Mouse (Mus musculus) layer of hippocampus, adult 9-10 months (tissue): ENCODE measurements at regions not wholly inside any gene's neighbourhood (a gene's known extent, or its start where the extent isn't known, plus 50 kb on each side); places are given as distances from the start of the nearest gene placed in this dataset.
A peak's percentile ranks its signal among the peaks of the same experiment; 100 is the strongest.
"Not testable (repeated sequence)": the region's sequence is repeated elsewhere in the genome, so short reads cannot be mapped to it uniquely, and the experiment has no call there.

Experiments used
- DNase-seq: peaks from one replicate; pipeline ENCODE4 v3.0.0; 2022; ENCODE audit warnings: low spot score

GRCm38 (mm10) chr4:89753484-89753883, 74.2 kb downstream of the Dmrta1 start:
- no peak for DNase-seq

- no peak for DNase-seq
Observed at GRCm38 (mm10) chr4:89776269-89776668, 97.0 kb downstream of the Dmrta1 start.

DNA sequence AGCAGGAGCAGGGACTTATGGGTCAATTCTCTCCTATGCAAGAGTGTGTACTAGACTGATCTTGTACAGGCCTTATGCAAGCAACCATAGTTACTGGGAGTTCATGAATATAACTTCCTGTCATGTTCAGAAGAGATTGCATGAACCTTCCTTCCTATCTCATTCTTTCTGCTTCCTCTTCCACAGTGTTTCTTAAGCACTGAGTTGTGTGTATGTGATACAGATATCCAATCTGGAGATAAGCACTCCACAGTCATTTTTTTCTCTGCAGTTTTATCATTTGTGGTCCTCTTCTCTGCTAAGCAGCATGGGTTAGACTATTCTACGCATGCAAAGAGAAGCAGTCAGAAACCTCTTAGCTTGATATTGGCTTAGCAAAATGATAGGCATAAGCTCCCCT, 102.3 kb downstream of the Dmrta1 start:
- DNase-seq = no peak

DNA sequence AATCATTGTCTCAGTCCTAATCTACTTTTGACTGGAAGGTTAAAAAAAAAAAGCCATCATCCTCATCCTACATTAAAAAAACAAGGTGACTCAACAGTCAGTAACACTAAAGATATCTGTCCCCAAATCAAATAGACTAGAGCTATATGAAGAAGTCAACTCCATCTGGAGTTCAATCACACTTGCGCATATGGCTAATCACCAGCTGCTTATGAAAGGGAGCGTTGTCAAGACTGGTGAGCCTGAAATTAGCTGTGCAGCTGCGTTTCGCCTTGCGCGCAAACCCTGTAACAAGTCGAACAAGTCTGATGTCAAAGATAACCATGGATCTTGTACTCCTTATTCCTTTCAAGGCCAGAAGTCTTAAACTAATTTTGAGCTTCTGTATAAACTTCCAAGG, 137.6 kb downstream of the Dmrta1 start:
- no peak for DNase-seq

DNA sequence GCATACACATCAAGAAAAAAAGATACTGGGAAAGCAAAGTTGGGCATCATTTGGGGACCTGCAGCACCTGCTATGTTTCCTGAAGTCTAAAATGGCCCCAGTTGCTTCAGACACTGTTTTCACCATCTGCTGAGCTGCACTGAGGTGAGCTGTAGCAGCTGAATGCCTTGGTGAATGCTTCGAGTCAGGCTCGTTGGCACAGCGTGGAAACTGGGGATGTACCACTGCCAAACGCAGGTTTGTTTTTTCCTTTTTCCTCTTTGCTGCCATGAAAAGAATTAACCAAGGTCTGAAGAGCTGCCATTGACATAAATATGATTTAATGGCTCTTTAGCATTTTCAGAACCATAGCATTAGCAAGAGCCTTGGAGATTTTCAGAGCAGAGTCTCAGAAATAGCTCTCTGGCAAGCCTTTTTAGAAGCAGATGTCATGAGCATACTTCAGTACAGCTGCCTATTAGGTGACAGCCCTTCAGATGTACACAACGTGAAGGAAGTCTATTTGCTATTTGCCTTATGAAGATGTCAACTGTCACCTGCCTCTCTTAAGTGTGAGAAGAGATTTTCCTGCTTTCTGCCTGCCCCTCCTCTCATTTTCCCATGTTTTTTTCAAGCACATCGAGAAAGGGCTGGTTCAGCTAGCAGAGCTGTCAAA, 155.4 kb downstream of the Dmrta1 start:
- no peak for DNase-seq

GRCm38 (mm10) chr4:89875375-89876055, 196.3 kb downstream of the Dmrta1 start:
- peak; percentile 3 for DNase-seq

DNA sequence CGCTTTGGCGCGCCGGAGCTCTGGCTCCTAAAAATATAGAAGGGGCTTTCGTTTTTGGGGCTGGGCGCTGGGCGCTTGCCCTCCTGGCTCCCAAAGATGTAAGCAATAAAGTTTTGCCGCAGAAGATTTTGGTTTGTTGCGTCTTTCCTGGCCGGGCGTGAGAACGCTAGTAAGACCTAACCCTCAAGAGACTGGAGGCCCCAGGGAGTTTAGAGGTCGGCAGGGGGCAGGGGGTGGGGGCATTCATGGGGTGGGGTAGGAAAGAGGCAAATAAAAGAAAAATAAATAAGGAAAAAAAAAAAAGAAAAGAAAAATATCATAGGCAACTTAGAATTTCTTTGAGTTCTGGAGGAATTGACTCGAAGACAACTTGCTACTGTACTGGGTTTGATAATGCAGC, 196.9 kb downstream of the Dmrta1 start:
- not testable (repeated sequence) for DNase-seq

DNA sequence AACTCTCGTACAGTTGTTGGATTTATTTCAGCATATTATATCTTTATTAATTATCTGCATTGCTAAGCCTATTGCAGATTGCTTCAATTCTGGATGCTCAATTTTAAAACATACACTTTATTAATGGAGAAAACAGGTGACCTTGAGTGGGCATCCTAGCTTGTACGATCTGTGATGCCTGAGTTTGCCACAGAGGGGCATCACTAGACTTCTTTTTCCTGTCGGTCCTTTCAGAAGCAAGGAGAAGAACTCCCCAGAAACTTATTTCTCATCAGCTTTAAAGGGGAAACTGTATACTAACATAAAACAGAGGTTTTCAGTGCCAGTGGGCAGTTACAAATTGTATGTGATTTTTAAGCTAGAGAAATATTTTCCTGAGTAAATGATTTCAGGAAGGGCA, 201.8 kb downstream of the Dmrta1 start:
- DNase-seq = no peak

- no peak for DNase-seq
Observed at GRCm38 (mm10) chr4:89909622-89910021, 230.4 kb downstream of the Dmrta1 start.

GRCm38 (mm10) chr4:89937673-89938072, 258.4 kb downstream of the Dmrta1 start:
- no peak for DNase-seq

- DNase-seq = no peak
Observed at GRCm38 (mm10) chr4:89941308-89941707, 262.1 kb downstream of the Dmrta1 start.

DNA sequence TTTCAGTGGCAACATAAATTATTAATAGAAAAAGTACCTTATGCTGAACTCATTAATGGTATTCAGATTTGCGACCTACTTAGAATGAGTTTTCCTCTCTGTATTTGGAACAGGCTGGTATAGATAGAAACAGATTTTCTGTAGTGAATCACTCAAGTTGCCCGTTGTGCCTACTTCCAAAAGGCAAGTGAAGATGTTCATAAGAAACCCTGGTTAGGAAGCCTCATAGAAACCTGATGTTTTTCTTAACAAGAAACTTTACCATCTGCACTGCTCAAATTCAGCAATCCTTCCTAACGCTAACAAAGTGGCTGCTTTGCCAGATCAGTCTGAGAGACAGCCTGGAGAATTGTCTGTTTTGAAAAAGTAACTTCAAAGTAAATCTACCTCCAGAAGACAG, 242.5 kb upstream of the Zfp352 start:
- DNase-seq = no peak

DNA sequence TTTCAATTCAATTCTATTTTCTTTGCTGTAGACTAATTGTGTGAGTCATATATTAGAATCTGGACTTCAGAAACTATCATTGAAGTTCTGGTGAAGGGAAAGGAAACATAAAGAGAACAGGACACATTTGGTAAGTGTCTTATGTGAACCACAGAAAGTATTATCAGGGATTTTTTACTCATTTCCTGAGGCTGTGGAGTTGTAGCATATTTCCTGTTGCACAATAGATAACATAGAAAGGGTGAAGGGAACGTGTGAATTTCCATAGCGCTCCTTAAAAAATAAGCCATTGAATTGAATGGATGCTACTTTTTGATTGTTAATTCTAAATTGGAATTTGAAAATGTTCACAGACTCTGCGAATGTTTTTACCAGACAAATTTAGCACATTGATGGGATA, 215.2 kb upstream of the Zfp352 start:
- DNase-seq = no peak

GRCm38 (mm10) chr4:90003898-90004297, 214.7 kb upstream of the Zfp352 start:
- DNase-seq = no peak

GRCm38 (mm10) chr4:90012723-90013122, 205.9 kb upstream of the Zfp352 start:
- no peak for DNase-seq

DNA sequence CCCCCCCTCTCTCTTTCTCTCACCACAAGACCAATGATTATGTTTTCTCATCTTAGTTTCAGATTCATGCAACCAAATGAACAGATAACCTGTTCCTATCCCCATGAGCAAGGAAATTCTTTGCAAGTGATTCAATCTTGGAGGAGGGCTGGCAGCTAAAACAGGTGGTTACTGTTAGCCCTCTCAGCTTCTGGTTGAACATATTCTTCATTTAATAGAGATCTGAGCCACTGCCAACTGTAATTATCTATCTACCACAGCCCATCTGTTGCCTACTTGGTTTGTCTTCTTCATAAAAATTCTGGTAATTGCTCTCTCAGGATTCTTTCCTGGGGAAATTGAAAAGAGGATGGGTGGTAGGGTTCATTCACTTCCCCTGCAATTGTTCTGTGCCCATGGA, 204.4 kb upstream of the Zfp352 start:
- DNase-seq = no peak
